Mouse (Mus musculus) lung, postnatal 0 days (tissue): ENCODE measurements at regions not wholly inside any gene's neighbourhood (a gene's known extent, or its start where the extent isn't known, plus 50 kb on each side); places are given as distances from the start of the nearest gene placed in this dataset.
A peak's percentile ranks its signal among the peaks of the same experiment; 100 is the strongest.

Experiments used
- ATAC-seq: fragments of 200-750 bp; cut with Nextera tagmentation; 2 replicates; pipeline ENCODE4 v1.8.0; 2017; ENCODE audit warnings: moderate library complexity
- DNase-seq: peaks from one replicate; pipeline ENCODE4 v3.0.0-alpha.2; 2016; ENCODE audit warnings: low spot score
- H3K27ac ChIP-seq: fragments of 300-500 bp; sonication (generic); 2 replicates; pipeline ENCODE4 v1.5.1; 2014; ENCODE audit warnings: antibody characterized with exemption, mild to moderate bottlenecking, low read length, mixed read lengths
- H3K27me3 ChIP-seq: fragments of 300-500 bp; sonication (generic); replicated peaks from 2 replicates; pipeline ENCODE4 v1.6.1; 2014; ENCODE audit warnings: low read length, mixed read lengths; ENCODE audit not compliant: insufficient read depth
- H3K36me3 ChIP-seq: fragments of 300-500 bp; sonication (generic); 2 replicates; pipeline ENCODE4 v1.6.1; 2014; ENCODE audit warnings: low read length, mixed read lengths; ENCODE audit not compliant: insufficient read depth
- H3K4me1 ChIP-seq: fragments of 300-500 bp; sonication (generic); 2 replicates; pipeline ENCODE4 v1.6.1; 2014; ENCODE audit warnings: antibody characterized with exemption, low read depth, low read length, mixed read lengths; ENCODE audit not compliant: insufficient read depth
- H3K4me2 ChIP-seq: fragments of 300-500 bp; sonication (generic); replicated peaks from 2 replicates; pipeline ENCODE4 v1.6.1; 2014; ENCODE audit warnings: low read depth, mild to moderate bottlenecking, low read length, moderate library complexity, mixed read lengths
- H3K4me3 ChIP-seq: fragments of 300-500 bp; sonication (generic); 2 replicates; pipeline ENCODE4 v1.5.1; 2014; ENCODE audit warnings: low read depth, low read length
- H3K9ac ChIP-seq: fragments of 300-500 bp; sonication (generic); replicated peaks from 2 replicates; pipeline ENCODE4 v1.6.1; 2014; ENCODE audit warnings: low read depth, mild to moderate bottlenecking
- H3K9me3 ChIP-seq: fragments of 300-500 bp; sonication (generic); 2 replicates; pipeline ENCODE4 v1.6.1; 2016; ENCODE audit warnings: low read length, mixed read lengths
- CTCF ChIP-seq: IDR thresholded peaks from 2 replicates; pipeline ENCODE4 v1.5.1; 2016; ENCODE audit warnings: antibody characterized with exemption, mild to moderate bottlenecking
- EP300 ChIP-seq: IDR thresholded peaks from 2 replicates; pipeline ENCODE4 v1.6.1; 2016; ENCODE audit warnings: antibody characterized with exemption, mild to moderate bottlenecking, control low read depth
- WGBS: fragments of 180-500 bp; shearing (Covaris S2); extraction: QIAGEN DNeasy Blood & Tissue Kit; methylation state at CpG from one replicate; pipeline ENCODE4 v1.1.7; 2014; 5-methylcytosine and 5-hydroxymethylcytosine counted together

GRCm38 (mm10) chr11:71357089-71357488 is 126.6 kb upstream of the Nlrp1b start:
- H3K27me3 ChIP-seq, result no peaks in the 10 kb centered on the region
- TF ChIP-seq CTCF, result peak; percentile 19; the same call in 1 of the 2 replicates
- TF ChIP-seq EP300, result no peak
- 52% methylated on average over 3 of the region's 3 CpGs for WGBS
- no peaks in the 10 kb centered on the region for H3K9me3 ChIP-seq
- DNase-seq (no peak), ATAC-seq (no peak)
- H3K27ac ChIP-seq, result no peak overlapping the region
- H3K4me2 ChIP-seq, result no peak overlapping the region
- no peak overlapping the region for H3K9ac ChIP-seq
- no peaks in the 10 kb centered on the region for H3K4me1 ChIP-seq
- no peaks in the 10 kb centered on the region for H3K36me3 ChIP-seq
- no peak overlapping the region for H3K4me3 ChIP-seq

- Histone ChIP-seq H3K27me3 (no peaks in the 10 kb centered on the region), H3K9ac (no peak overlapping the region), H3K9me3 (no peaks in the 10 kb centered on the region), H3K4me3 (no peak overlapping the region), H3K4me1 (no peaks in the 10 kb centered on the region), H3K27ac (no peak overlapping the region), H3K36me3 (no peaks in the 10 kb centered on the region), H3K4me2 (no peak overlapping the region)
- ATAC-seq, result no peak
- 72% methylated on average over 5 of the region's 5 CpGs for WGBS
- TF ChIP-seq CTCF, result no peak
- no peak for DNase-seq
Measured at GRCm38 (mm10) chr11:71360856-71361255, 130.3 kb upstream of the Nlrp1b start.

GRCm38 (mm10) chr11:71371871-71372270 is 141.3 kb upstream of the Nlrp1b start:
- ATAC-seq, result no peak
- H3K36me3 ChIP-seq, result no peaks in the 10 kb centered on the region
- H3K27ac ChIP-seq, result no peak overlapping the region
- H3K4me3 ChIP-seq, result no peak overlapping the region
- no peak overlapping the region for H3K9ac ChIP-seq
- H3K27me3 ChIP-seq, result no peaks in the 10 kb centered on the region
- H3K4me2 ChIP-seq, result no peak overlapping the region
- WGBS, result 35% methylated on average over 5 of the region's 5 CpGs
- H3K9me3 ChIP-seq, result no peaks in the 10 kb centered on the region
- TF ChIP-seq CTCF (peak; percentile 31), EP300 (no peak)
- H3K4me1 ChIP-seq, result no peaks in the 10 kb centered on the region
- DNase-seq, result no peak

GRCm38 (mm10) chr11:71375132-71375531 is 144.6 kb upstream of the Nlrp1b start:
- H3K27me3 ChIP-seq, result no peaks in the 10 kb centered on the region
- no peak overlapping the region for H3K27ac ChIP-seq
- no peaks in the 10 kb centered on the region for H3K4me1 ChIP-seq
- TF ChIP-seq EP300, result no peak
- no peak for TF ChIP-seq CTCF
- H3K36me3 ChIP-seq, result no peaks in the 10 kb centered on the region
- no peak overlapping the region for H3K4me2 ChIP-seq
- H3K4me3 ChIP-seq, result no peak overlapping the region
- no peak for ATAC-seq
- H3K9ac ChIP-seq, result no peak overlapping the region
- WGBS, result 72% methylated on average over 5 of the region's 5 CpGs
- no peak for DNase-seq
- no peaks in the 10 kb centered on the region for H3K9me3 ChIP-seq

- ATAC-seq, result no peak
- TF ChIP-seq CTCF (no peak), EP300 (no peak)
Measured at GRCm38 (mm10) chr11:71388411-71388810, 157.9 kb upstream of the Nlrp1b start.

GRCm38 (mm10) chr11:71389659-71390058 is 159.1 kb upstream of the Nlrp1b start:
- H3K4me3 ChIP-seq, result no peak overlapping the region
- no peak overlapping the region for H3K4me2 ChIP-seq
- ATAC-seq (no peak), DNase-seq (no peak)
- H3K27ac ChIP-seq, result no peak overlapping the region
- no peak overlapping the region for H3K9ac ChIP-seq
- TF ChIP-seq CTCF (no peak), EP300 (no peak)
- H3K9me3 ChIP-seq, result no peaks in the 10 kb centered on the region
- WGBS, result 16% methylated on average over 7 of the region's 7 CpGs
- no peaks in the 10 kb centered on the region for H3K36me3 ChIP-seq
- H3K27me3 ChIP-seq, result no peaks in the 10 kb centered on the region
- H3K4me1 ChIP-seq, result no peaks in the 10 kb centered on the region

More at GRCm38 (mm10) chr11:71388411-71388810, 157.9 kb upstream of the Nlrp1b start:
- no peak for DNase-seq
- no peak overlapping the region for H3K4me2 ChIP-seq
- no peak overlapping the region for H3K9ac ChIP-seq
- no peaks in the 10 kb centered on the region for H3K27me3 ChIP-seq
- no peaks in the 10 kb centered on the region for H3K4me1 ChIP-seq
- no peaks in the 10 kb centered on the region for H3K36me3 ChIP-seq
- H3K9me3 ChIP-seq, result no peaks in the 10 kb centered on the region
- no peak overlapping the region for H3K27ac ChIP-seq
- WGBS, result 65% methylated on average over 4 of the region's 4 CpGs
- no peak overlapping the region for H3K4me3 ChIP-seq

GRCm38 (mm10) chr11:71390151-71390550 is 159.6 kb upstream of the Nlrp1b start:
- WGBS, result 59% methylated on average over 3 of the region's 3 CpGs
- DNase-seq (no peak), ATAC-seq (no peak)
- H3K27me3 ChIP-seq, result no peaks in the 10 kb centered on the region
- H3K9ac ChIP-seq, result no peak overlapping the region
- H3K4me3 ChIP-seq, result no peak overlapping the region
- H3K27ac ChIP-seq, result no peak overlapping the region
- no peak for TF ChIP-seq EP300
- H3K9me3 ChIP-seq, result no peaks in the 10 kb centered on the region
- H3K4me1 ChIP-seq, result no peaks in the 10 kb centered on the region
- no peak overlapping the region for H3K4me2 ChIP-seq
- no peaks in the 10 kb centered on the region for H3K36me3 ChIP-seq
